Mouse (Mus musculus) stomach, embryonic 16.5 days (tissue): ENCODE data around the gene Cadm2. TPM values are rescaled to one million over a fixed set of nuclear protein-coding genes. Genes with fewer than 3 reads are reported as not detected.

Experiments used
- ATAC-seq: fragments of 200-750 bp; cut with Nextera tagmentation; 2 replicates; pipeline ENCODE4 v1.8.0; 2017; ENCODE audit warnings: moderate number of reproducible peaks, moderate TSS enrichment; ENCODE audit not compliant: insufficient read depth, low FRiP score
- H3K27ac ChIP-seq: fragments of 300-500 bp; sonication (generic); 2 replicates; pipeline ENCODE4 v1.5.1; 2014; ENCODE audit warnings: low read length
- H3K27me3 ChIP-seq: fragments of 300-500 bp; sonication (generic); 2 replicates; pipeline ENCODE4 v1.6.1; 2014; ENCODE audit warnings: low read length, control low read depth, mixed read lengths; ENCODE audit not compliant: control insufficient read depth, insufficient read depth
- H3K36me3 ChIP-seq: fragments of 300-500 bp; sonication (generic); 2 replicates; pipeline ENCODE4 v1.6.1; 2014; ENCODE audit warnings: low read length; ENCODE audit not compliant: control insufficient read depth, insufficient read depth
- H3K4me1 ChIP-seq: fragments of 300-500 bp; sonication (generic); 2 replicates; pipeline ENCODE4 v1.6.1; 2014; ENCODE audit warnings: low read length, control low read depth, mixed read lengths; ENCODE audit not compliant: control insufficient read depth, insufficient read depth
- H3K4me2 ChIP-seq: fragments of 300-500 bp; sonication (generic); 2 replicates; pipeline ENCODE4 v1.6.1; 2014; ENCODE audit warnings: low read depth, low read length, mixed read lengths
- H3K4me3 ChIP-seq: fragments of 300-500 bp; sonication (generic); replicated peaks from 2 replicates; pipeline ENCODE4 v1.5.1; 2014; ENCODE audit warnings: mild to moderate bottlenecking, low read length
- H3K9ac ChIP-seq: fragments of 300-500 bp; sonication (generic); 2 replicates; pipeline ENCODE4 v1.6.1; 2014; ENCODE audit warnings: low read length
- H3K9me3 ChIP-seq: fragments of 300-500 bp; sonication (generic); replicated peaks from 2 replicates; pipeline ENCODE4 v1.6.1; 2016; ENCODE audit warnings: low read length, control low read depth; ENCODE audit not compliant: control insufficient read depth
- WGBS: fragments of 180-500 bp; shearing (Covaris S2); extraction: QIAGEN DNeasy Blood & Tissue Kit; methylation state at CpG from one replicate; pipeline ENCODE4 v1.1.7; 2014; 5-methylcytosine and 5-hydroxymethylcytosine counted together
- polyA plus RNA-seq: library from polyadenylated mRNA; unstranded; fragments of >200 nt; fragmentation: Nextera tagmentation; extraction: Ambion mirVana; gene quantifications from 2 replicates; pipeline ENCODE4 v1.2.1, GENCODE M21; 2015

Gene Cadm2
- polyA plus RNA-seq, 1 experiment from 2014 or later, result 0.76 TPM

DNA sequence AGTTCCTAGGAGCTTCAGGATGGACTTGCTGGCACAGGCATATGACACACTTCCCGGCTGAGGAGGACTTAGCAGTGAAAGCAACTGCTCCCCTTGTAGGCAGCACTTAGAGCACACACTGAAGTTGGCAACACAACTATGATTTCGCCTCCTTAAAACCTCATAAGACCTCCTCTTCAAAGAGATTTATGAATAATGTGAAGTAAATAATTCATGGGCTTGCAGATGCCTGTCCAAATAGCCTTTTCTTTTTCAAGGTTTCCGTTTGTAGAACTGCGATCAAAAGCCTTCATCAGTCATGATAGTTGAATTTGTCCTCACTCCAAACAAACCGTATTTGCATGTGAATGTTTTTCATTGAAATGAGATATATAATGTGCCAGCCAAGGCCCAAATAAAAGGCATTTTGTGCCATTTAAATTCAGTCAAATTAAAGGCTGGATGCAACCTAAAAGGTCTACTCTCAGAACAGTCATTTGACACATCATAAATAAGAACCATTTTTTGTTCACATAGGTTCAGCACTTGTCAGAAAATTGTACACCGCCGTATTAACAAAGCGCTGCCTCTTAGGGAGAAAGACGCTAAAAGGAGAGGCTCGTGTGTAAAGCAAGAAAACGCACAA, 651.1 kb downstream of the Cadm2 start:
- Histone ChIP-seq H3K27me3 (no peaks in the 10 kb centered on the region), H3K36me3 (no peaks in the 10 kb centered on the region), H3K27ac (no peak overlapping the region), H3K4me1 (no peaks in the 10 kb centered on the region), H3K4me3 (no peak overlapping the region), H3K9me3 (no peaks in the 10 kb centered on the region), H3K9ac (no peak overlapping the region), H3K4me2 (no peak overlapping the region)
- WGBS, result 64% methylated on average over 11 of the region's 11 CpGs
- no peak for ATAC-seq

- H3K36me3 ChIP-seq, result no peaks in the 10 kb centered on the region
- H3K27me3 ChIP-seq, result no peaks in the 10 kb centered on the region
- no peak overlapping the region for H3K4me3 ChIP-seq
- H3K4me1 ChIP-seq, result no peaks in the 10 kb centered on the region
- no peak overlapping the region for H3K27ac ChIP-seq
- H3K4me2 ChIP-seq, result no peak overlapping the region
- H3K9me3 ChIP-seq, result no peaks in the 10 kb centered on the region
- H3K9ac ChIP-seq, result no peak overlapping the region
- ATAC-seq, result no peak
- 77% methylated on average over 5 of the region's 5 CpGs for whole genome bisulfite sequencing
These were observed 652.4 kb downstream of the Cadm2 start for GRCm38 (mm10) chr16:66968336-66968735.

GRCm38 (mm10) chr16:66967686-66968085, 653.0 kb downstream of the Cadm2 start:
- no peak overlapping the region for H3K27ac ChIP-seq
- no peak overlapping the region for H3K4me3 ChIP-seq
- H3K4me1 ChIP-seq, result no peaks in the 10 kb centered on the region
- H3K36me3 ChIP-seq, result no peaks in the 10 kb centered on the region
- no peaks in the 10 kb centered on the region for H3K9me3 ChIP-seq
- no peak overlapping the region for H3K9ac ChIP-seq
- H3K4me2 ChIP-seq, result no peak overlapping the region
- H3K27me3 ChIP-seq, result no peaks in the 10 kb centered on the region
- 82% methylated on average over 8 of the region's 8 CpGs for WGBS
- ATAC-seq, result no peak

DNA sequence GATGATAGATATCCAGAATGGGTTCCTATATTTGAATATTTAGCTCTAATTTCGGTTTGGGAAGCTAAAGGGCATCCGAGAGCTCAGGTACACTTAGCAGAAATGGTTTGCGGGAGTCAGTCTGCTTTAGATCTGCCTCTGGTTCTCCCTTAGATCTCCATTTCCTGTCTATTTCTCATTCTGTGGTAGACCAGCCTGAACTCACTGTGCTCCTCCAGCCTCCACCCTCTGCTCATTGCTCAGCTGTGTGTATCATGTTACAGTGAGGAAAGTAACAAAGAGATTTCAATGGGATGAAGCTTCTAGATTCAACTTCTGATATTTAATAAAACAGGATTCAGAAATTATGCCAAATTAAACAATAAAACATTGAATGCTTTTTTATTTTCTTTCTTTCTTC, 661.6 kb downstream of the Cadm2 start:
- ATAC-seq, result no peak
- 60% methylated on average over 3 of the region's 3 CpGs for WGBS

DNA sequence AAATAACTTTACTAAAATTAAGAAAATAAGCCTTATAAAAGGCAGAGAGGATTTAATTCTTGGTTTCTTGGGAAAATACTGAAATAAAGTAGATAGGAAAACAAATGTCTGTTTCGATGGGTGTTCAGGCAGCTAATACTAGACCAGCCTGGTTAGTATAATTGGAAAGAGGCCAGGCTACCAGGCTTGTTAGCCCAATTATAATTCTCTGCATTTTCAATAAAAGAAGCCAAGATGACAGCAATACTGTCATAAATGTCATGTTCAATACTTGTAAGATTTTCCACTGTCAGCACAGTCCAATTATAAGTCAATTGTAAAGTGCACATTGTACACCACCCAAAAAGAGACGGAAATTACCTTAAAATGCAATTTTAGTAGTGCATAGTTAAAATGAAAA, 664.8 kb downstream of the Cadm2 start:
- no peaks in the 10 kb centered on the region for H3K36me3 ChIP-seq
- ATAC-seq, result no peak
- H3K4me2 ChIP-seq, result no peak overlapping the region
- H3K4me3 ChIP-seq, result no peak overlapping the region
- 87% methylated on average over 2 of the region's 2 CpGs for WGBS
- H3K9ac ChIP-seq, result no peak overlapping the region
- H3K4me1 ChIP-seq, result no peaks in the 10 kb centered on the region
- no peaks in the 10 kb centered on the region for H3K9me3 ChIP-seq
- H3K27me3 ChIP-seq, result no peaks in the 10 kb centered on the region
- no peak overlapping the region for H3K27ac ChIP-seq

More for the DNA sequence above, 661.6 kb downstream of the Cadm2 start:
- Histone ChIP-seq H3K9me3 (no peaks in the 10 kb centered on the region), H3K36me3 (no peaks in the 10 kb centered on the region), H3K27ac (no peak overlapping the region), H3K9ac (no peak overlapping the region), H3K27me3 (no peaks in the 10 kb centered on the region), H3K4me3 (no peak overlapping the region), H3K4me1 (no peaks in the 10 kb centered on the region), H3K4me2 (no peak overlapping the region)

DNA sequence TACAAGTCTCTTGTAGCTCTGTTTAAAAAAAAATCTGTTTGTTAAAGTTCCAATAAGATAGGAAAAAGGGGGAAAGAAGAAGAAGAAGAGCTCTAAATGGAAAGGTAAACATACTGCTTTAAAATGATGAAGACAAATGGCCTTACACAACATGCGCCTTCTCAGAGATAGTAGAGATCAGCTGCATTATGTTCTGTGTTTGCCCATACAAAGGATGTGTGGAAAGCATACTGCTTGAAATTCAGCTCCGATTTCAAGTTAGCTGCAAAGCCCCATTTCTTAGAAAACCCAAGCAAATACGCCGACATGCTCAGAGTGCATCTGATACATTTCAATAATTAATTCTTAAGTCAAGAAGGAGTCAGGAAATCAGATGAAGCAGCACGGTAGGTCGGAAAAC, 684.4 kb downstream of the Cadm2 start:
- no peak for ATAC-seq
- Histone ChIP-seq H3K27me3 (no peaks in the 10 kb centered on the region), H3K4me1 (no peaks in the 10 kb centered on the region), H3K4me3 (no peak overlapping the region), H3K36me3 (no peaks in the 10 kb centered on the region), H3K27ac (no peak overlapping the region), H3K9ac (no peak overlapping the region), H3K9me3 (no peaks in the 10 kb centered on the region), H3K4me2 (no peak overlapping the region)
- WGBS, result 47% methylated on average over 6 of the region's 6 CpGs

- H3K4me2 ChIP-seq, result no peak overlapping the region
- H3K9ac ChIP-seq, result no peak overlapping the region
- no peak overlapping the region for H3K27ac ChIP-seq
- no peaks in the 10 kb centered on the region for H3K36me3 ChIP-seq
- no peak for ATAC-seq
- 18% methylated on average over 1 of the region's 1 CpGs for WGBS
- no peaks in the 10 kb centered on the region for H3K27me3 ChIP-seq
- no peaks in the 10 kb centered on the region for H3K4me1 ChIP-seq
- no peaks in the 10 kb centered on the region for H3K9me3 ChIP-seq
- H3K4me3 ChIP-seq, result no peak overlapping the region
These were observed 695.2 kb downstream of the Cadm2 start for GRCm38 (mm10) chr16:66925517-66925916.

- ATAC-seq, result no peak
- no peak overlapping the region for H3K4me2 ChIP-seq
- no peaks in the 10 kb centered on the region for H3K36me3 ChIP-seq
- WGBS, result 73% methylated on average over 2 of the region's 2 CpGs
- no peaks in the 10 kb centered on the region for H3K4me1 ChIP-seq
- H3K27ac ChIP-seq, result no peak overlapping the region
- H3K4me3 ChIP-seq, result no peak overlapping the region
- H3K9ac ChIP-seq, result no peak overlapping the region
- no peaks in the 10 kb centered on the region for H3K27me3 ChIP-seq
- no peaks in the 10 kb centered on the region for H3K9me3 ChIP-seq
These were observed 698.0 kb downstream of the Cadm2 start for GRCm38 (mm10) chr16:66922753-66923152.

DNA sequence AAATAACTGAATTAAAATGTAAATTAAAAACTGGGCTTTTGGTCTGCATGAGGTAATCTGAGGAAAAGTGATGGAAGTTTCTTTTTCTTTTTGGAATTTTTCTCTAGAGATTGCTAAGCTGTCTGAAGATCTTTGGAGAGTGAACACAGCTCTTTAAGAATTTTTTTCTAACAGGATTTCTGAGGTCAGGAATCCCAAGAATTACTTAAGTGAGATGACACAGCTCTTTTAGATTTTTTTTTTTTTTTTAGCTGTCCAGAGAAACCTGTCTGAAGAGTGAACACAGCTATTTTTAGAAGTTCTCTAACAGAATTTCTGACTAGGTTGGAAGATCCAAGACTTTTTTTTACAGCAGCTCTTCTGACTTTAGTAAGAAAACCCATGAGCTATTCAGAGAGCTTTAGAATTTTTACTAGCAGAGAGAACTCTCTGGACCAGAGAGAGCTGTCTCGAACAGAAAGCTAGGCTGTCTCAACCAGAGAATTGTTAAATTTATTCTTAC, 699.2 kb downstream of the Cadm2 start:
- Histone ChIP-seq H3K4me2 (no peak overlapping the region), H3K27ac (no peak overlapping the region), H3K9me3 (no peaks in the 10 kb centered on the region), H3K4me3 (no peak overlapping the region), H3K9ac (no peak overlapping the region), H3K27me3 (no peaks in the 10 kb centered on the region), H3K36me3 (no peaks in the 10 kb centered on the region), H3K4me1 (no peaks in the 10 kb centered on the region)
- WGBS, result 87% methylated on average over 1 of the region's 1 CpGs
- no peak for ATAC-seq
